In the genomic region with DNA sequence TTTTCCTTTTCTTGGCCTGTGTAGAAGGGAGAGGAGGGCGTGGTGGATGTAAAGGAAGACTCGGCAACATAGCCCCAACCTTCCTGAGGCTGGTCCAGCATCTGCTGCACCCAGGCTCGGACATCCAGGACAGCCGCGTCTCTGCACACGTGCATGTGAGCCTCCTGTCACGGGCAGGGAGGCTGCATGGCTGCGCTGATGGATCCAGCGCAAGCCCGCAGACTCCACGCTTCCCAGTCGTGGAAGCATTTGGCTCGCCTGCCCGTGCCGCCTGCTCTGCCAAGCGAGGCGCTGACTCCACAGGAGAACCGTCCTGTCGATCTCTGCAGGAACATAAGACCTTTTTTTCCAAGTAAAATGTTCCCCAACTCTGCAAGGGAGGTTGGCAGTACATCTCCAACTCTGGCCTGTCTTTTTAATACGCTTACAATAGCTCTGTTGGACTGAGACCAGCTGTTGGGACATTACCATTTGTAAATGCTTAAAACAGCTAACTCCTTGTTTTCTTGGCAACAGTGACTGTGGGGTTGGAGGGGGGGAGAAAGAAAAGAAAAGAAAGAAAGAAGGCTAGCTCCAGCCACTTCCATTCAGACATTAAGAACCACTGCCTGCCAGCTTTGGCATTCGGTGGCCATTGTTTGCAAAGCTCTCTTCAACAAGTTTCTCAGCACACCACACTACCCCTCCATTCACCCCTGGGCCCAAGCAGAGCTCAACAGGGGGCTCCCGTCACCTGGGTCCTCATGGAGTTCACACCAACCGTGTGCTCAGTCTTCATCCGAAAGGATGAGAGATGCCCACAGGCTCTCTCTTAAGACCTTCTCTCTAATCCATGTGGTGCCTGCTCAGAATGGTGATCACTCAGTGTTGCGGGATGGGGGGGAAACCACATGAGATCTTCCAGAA, we compare ENCODE assay signal across 8 mouse cellular contexts.
DNase-seq lines count a peak whose midpoint lies in the region; ATAC-seq lines count a peak whose summit lies in the region.

No protein-coding gene starts in this region.

- H3K36me3 ChIP-seq in neural tube, embryonic 13.5 days = no peaks in the 10 kb centered on the region

- no peaks in the 10 kb centered on the region for H3K9me3 ChIP-seq in neural tube, embryonic 13.5 days

- peak; percentile 52 for DNase-seq in cerebellum, adult 9-11 months
- peak; percentile 31 for DNase-seq in gastrocnemius, postnatal 10 days
- peak; percentile 51 to 74 for DNase-seq in left cerebral cortex, adult 9 months (ENCODE audit: low spot score in 2 of 2)
- DNase-seq in adrenal gland, postnatal 14 days = no peak

- H3K4me1 ChIP-seq in neural tube, embryonic 13.5 days (replicated peaks) = peaks cover 24% of the 10 kb centered on the region

- H3K27me3 ChIP-seq in neural tube, embryonic 13.5 days = no peaks in the 10 kb centered on the region

- H3K4me2 ChIP-seq in neural tube, embryonic 13.5 days = peak overlapping the region; percentile 39

- H3K9ac ChIP-seq in neural tube, embryonic 13.5 days = peak overlapping the region; percentile 48; the same call in 1 of the 2 replicates

- WGBS in neural tube, embryonic 13.5 days = 35% methylated on average over 25 of the region's 25 CpGs

- ATAC-seq in cerebellum, adult (ENCODE audit: insufficient number of reproducible peaks, low FRiP score, low TSS enrichment) = peak; percentile 64
- ATAC-seq in neural tube, embryonic 13.5 days (ENCODE audit: low read depth) = peak; percentile 75
- no peak for ATAC-seq in megakaryocyte, adult 5-6 weeks (ENCODE audit: poor library complexity, severe bottlenecking)
- no peak for ATAC-seq in activated CD4-positive, CD25-positive, alpha-beta regulatory T cell, adult 4 months

- peak overlapping the region; percentile 11; the same call in 1 of the 2 replicates for H3K4me3 ChIP-seq in neural tube, embryonic 13.5 days

- peak overlapping the region; percentile 75 for H3K27ac ChIP-seq in neural tube, embryonic 13.5 days (replicated peaks)

Comparison
In these comparisons a context has a peak if more than half of its experiments do, and no peak if none do; other contexts are left out.
1. ATAC-seq: peak in cerebellum, adult (single experiment) and neural tube, embryonic 13.5 days (single experiment); none in megakaryocyte, adult 5-6 weeks (single experiment) and activated CD4-positive, CD25-positive, alpha-beta regulatory T cell, adult 4 months (single experiment).